Mouse (Mus musculus) midbrain, embryonic 13.5 days (tissue): Measurements from ENCODE around the gene Tmem150b. TPM values are rescaled to one million over a fixed set of nuclear protein-coding genes. Genes with fewer than 3 reads are reported as not detected.

ENCODE experiments used
- ATAC-seq: fragments of 200-750 bp; cut with Nextera tagmentation; 2 replicates; pipeline ENCODE4 v1.8.0; 2017; ENCODE audit warnings: mild to moderate bottlenecking, moderate TSS enrichment, moderate library complexity
- H3K27ac ChIP-seq: fragments of 300-500 bp; sonication (generic); 2 replicates; pipeline ENCODE4 v1.5.1; 2015; ENCODE audit warnings: inconsistent platforms, mild to moderate bottlenecking, moderate library complexity
- H3K27me3 ChIP-seq: fragments of 300-500 bp; sonication (generic); 2 replicates; pipeline ENCODE4 v1.6.1; 2015; ENCODE audit warnings: mild to moderate bottlenecking, inconsistent platforms
- H3K36me3 ChIP-seq: fragments of 300-500 bp; sonication (generic); 2 replicates; pipeline ENCODE4 v1.6.1; 2015; ENCODE audit warnings: mild to moderate bottlenecking, inconsistent platforms
- H3K4me1 ChIP-seq: fragments of 300-500 bp; sonication (generic); replicated peaks from 2 replicates; pipeline ENCODE4 v1.6.1; 2015; ENCODE audit warnings: inconsistent platforms
- H3K4me2 ChIP-seq: fragments of 300-500 bp; sonication (generic); replicated peaks from 2 replicates; pipeline ENCODE4 v1.6.1; 2015; ENCODE audit warnings: moderate library complexity, mild to moderate bottlenecking, inconsistent platforms
- H3K4me3 ChIP-seq: fragments of 300-500 bp; sonication (generic); replicated peaks from 2 replicates; pipeline ENCODE4 v1.5.1; 2015; ENCODE audit warnings: mild to moderate bottlenecking, inconsistent platforms
- H3K9ac ChIP-seq: fragments of 300-500 bp; sonication (generic); replicated peaks from 2 replicates; pipeline ENCODE4 v1.6.1; 2015; ENCODE audit warnings: mild to moderate bottlenecking, inconsistent platforms
- H3K9me3 ChIP-seq: fragments of 300-500 bp; sonication (generic); 2 replicates; pipeline ENCODE4 v1.6.1; 2016; ENCODE audit warnings: mild to moderate bottlenecking, inconsistent platforms
- WGBS: fragments of 180-500 bp; shearing (Covaris S2); methylation state at CpG from one replicate; pipeline ENCODE4 v1.1.7; 2015; 5-methylcytosine and 5-hydroxymethylcytosine counted together
- polyA plus RNA-seq: library from polyadenylated mRNA; unstranded; fragments of >200 nt; fragmentation: Nextera tagmentation; extraction: Ambion mirVana; gene quantifications from 2 replicates; pipeline ENCODE4 v1.2.1, GENCODE M21; 2015

Tmem150b gene
- polyA plus RNA-seq, 1 experiment from 2014 or later, result 0.22 TPM

DNA sequence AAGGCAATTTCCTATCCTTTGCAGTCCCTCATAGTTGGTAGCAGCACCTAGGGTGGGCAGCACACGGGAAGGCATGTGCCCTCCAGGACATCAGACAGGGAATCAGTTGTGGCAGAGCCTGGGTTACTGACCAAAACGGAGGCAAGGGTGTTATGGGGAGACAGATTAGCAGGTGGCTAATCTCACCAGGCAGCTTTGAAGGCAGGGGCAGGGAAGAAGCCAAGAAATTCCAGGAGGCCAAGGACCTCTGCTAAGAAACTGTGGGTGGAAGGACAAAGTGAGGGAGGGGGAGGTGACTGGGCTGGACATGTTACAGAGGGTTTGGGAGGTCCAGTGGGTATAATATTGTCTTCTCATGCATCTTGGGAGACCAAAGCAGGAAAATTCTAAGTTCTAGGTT lies 18.3 kb upstream of the Tmem150b start:
- Histone ChIP-seq H3K4me3 (no peak overlapping the region), H3K4me2 (no peak overlapping the region), H3K9me3 (no peaks in the 10 kb centered on the region), H3K9ac (peak overlapping the region; percentile 92; the same call in 1 of the 2 replicates), H3K36me3 (peaks cover 34% of the 10 kb centered on the region), H3K4me1 (peaks cover 49% of the 10 kb centered on the region), H3K27me3 (no peaks in the 10 kb centered on the region), H3K27ac (no peak overlapping the region)
- 75% methylated on average over 2 of the region's 2 CpGs for WGBS
- ATAC-seq, result no peak

DNA sequence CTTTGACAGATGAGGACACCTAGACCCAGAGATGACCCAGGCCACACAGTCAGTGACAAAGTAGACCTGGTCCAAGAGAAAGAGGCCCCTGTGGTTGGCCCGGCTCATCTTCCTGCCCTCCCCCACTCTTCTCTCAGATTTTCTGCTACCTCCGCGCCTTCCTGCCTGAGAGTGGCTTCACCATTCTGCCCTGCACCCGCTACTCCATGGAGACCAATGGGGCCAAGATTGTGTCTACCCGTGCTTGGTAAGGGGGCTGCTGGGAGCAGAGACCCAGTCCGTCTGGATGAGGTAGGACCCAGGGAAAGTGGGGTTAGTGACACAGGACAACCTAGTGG lies 17.4 kb upstream of the Tmem150b start:
- no peak overlapping the region for H3K27ac ChIP-seq
- no peaks in the 10 kb centered on the region for H3K27me3 ChIP-seq
- peak overlapping the region; percentile 92; the same call in 1 of the 2 replicates for H3K9ac ChIP-seq
- no peaks in the 10 kb centered on the region for H3K9me3 ChIP-seq
- no peak for ATAC-seq
- H3K4me2 ChIP-seq, result peak overlapping the region; percentile 88
- peaks cover 50% of the 10 kb centered on the region for H3K4me1 ChIP-seq
- no peak overlapping the region for H3K4me3 ChIP-seq
- peaks cover 34% of the 10 kb centered on the region for H3K36me3 ChIP-seq
- 90% methylated on average over 6 of the region's 6 CpGs for WGBS

DNA sequence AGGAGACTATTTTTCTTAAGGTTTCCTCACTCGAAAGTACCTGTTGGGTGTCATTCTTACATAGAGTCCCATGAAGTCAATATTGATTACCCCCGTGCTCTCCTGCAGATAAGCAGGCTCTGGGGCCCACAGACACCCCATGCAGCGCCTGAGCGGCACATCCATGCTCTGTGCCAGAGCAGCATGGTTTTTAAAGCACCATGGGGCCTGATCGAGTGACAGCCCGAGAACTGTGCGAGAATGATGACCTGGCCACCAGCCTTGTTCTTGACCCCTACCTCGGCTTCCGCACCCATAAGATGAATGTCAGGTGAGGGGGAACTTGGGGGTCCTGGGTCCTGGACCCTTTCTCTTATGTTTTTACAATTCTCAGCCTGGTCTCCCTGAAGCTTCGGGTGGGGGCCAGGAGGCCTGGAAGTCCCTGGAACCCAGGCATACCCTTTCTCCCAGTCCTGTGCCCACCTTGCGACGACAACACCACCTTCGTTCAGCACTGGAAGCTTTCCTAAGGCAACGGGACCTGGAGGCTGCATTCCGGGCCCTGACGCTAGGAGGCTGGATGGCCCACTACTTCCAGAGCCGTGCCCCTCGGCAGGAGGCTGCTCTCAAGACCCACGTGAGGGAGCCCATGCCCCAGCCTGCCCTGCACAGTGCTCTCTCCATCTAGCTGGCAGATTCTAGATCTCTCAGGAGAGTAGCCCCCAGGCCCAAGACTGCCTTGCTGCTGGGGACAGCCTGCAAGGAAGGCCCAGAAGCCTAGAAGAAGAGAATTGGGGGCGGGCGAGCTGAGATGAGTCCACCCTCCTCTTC lies 16.8 kb upstream of the Tmem150b start:
- peak overlapping the region; percentile 88 for H3K4me2 ChIP-seq
- H3K27me3 ChIP-seq, result no peaks in the 10 kb centered on the region
- no peaks in the 10 kb centered on the region for H3K9me3 ChIP-seq
- H3K4me3 ChIP-seq, result peak overlapping the region; percentile 78
- peak overlapping the region; percentile 92 for H3K9ac ChIP-seq
- peaks cover 31% of the 10 kb centered on the region for H3K36me3 ChIP-seq
- peaks cover 47% of the 10 kb centered on the region for H3K4me1 ChIP-seq
- ATAC-seq, result no peak
- peak overlapping the region; percentile 97 for H3K27ac ChIP-seq
- WGBS, result 75% methylated on average over 21 of the region's 21 CpGs

DNA sequence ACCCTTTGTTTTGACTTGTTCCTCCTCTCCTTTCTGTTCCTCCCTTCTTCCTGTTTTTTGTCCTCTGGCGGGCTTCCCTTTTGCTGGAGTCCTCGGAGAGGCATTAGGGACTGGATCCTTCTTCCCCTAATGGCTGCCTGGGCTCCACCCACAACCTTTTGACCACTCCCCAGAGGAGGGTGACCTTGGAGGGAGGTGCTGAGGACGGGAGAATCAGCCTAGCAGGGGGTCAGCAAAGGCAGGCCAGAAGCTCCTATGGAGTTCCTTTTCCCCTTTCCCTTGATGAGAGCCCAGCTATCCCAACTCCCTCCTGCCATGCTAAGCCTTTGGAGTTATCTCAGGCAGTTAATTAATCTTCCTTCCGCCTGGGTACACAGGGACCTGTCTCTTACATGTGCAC lies 16.1 kb upstream of the Tmem150b start:
- Histone ChIP-seq H3K36me3 (peaks cover 23% of the 10 kb centered on the region), H3K9ac (peak overlapping the region; percentile 92), H3K4me2 (peak overlapping the region; percentile 88), H3K4me3 (peak overlapping the region; percentile 78), H3K27ac (peak overlapping the region; percentile 97), H3K27me3 (no peaks in the 10 kb centered on the region), H3K9me3 (no peaks in the 10 kb centered on the region), H3K4me1 (peaks cover 44% of the 10 kb centered on the region)
- no peak for ATAC-seq
- WGBS, result 5% methylated on average over 4 of the region's 4 CpGs

DNA sequence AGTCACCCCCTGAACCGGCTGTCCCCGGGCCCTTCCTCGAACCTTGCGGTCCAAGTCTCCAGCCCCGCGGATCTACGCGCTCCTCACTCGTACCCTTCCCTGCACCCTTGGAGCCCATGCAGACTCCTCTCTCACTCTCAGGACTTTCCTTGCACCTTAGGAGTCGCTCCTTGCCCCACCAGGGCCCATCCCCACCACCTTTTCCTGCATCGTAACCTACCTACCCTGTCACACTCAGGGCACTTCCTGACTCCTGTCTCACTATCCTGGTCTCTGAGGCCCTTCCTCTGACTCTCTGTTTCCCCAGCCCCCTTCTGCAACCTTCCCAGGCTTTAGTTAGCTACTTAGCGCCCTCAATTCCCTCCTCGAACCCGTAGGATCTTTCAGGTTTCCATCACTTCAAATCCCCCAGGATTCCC lies 15.3 kb upstream of the Tmem150b start:
- Histone ChIP-seq H3K9me3 (no peaks in the 10 kb centered on the region), H3K27ac (peak overlapping the region; percentile 97), H3K4me1 (peaks cover 44% of the 10 kb centered on the region), H3K9ac (peak overlapping the region; percentile 92), H3K27me3 (no peaks in the 10 kb centered on the region), H3K36me3 (peaks cover 15% of the 10 kb centered on the region), H3K4me3 (peak overlapping the region; percentile 78), H3K4me2 (peak overlapping the region; percentile 88)
- peak; percentile 55; the same call in 1 of the 2 replicates for ATAC-seq
- 1% methylated on average over 14 of the region's 14 CpGs for WGBS

DNA sequence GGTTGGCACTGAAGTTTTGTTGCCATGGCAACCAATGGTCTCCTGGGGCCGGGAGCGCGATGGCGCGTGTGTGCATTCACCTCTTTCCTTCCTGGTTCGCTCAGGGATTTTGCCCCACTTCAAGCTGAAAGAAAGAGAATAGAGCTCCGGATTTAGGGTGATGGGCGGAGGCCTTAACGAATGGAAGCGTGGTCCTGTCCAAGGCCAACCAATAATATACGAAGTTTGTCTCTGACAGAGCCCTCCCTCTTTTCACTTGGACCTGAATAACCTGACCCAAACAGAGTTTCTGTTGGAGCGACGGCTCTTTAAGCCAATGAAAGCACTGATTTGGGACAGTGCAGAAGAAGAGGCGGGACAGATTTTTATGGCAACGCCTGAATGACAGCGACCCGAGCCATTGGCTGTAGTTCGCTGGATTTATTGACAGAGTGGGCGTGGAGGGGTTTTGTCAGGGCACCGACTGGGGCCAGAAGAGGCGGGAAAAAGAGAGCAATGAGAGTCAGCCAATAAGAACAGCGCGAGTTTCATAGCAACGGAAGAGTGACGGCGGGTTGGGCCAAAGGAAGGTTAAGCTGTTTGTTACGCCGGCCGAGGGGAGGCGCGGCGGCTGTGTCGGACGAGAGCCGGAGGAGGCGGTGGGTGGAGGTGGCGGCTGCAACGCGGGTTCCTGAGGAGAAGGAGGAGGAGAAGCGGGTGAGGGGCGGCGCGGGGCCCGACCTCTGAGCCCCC lies 14.7 kb upstream of the Tmem150b start, which contains the start of gene Kmt5c:
Gene Kmt5c, plus strand, starts transcription at position 572 of the 732 bp plus-strand sequence.
- H3K36me3 ChIP-seq, result peaks cover 12% of the 10 kb centered on the region
- peak within 1 kb of the TSS; percentile 78 for H3K4me3 ChIP-seq
- H3K4me1 ChIP-seq, result peaks cover 44% of the 10 kb centered on the region
- ATAC-seq, result peak; percentile 98
- peak within 1 kb of the TSS; percentile 97 for H3K27ac ChIP-seq
- H3K9me3 ChIP-seq, result no peaks in the 10 kb centered on the region
- WGBS, result under 1% methylated on average over 41 of the region's 44 CpGs
- peak within 1 kb of the TSS; percentile 92 for H3K9ac ChIP-seq
- H3K4me2 ChIP-seq, result peak within 1 kb of the TSS; percentile 88
- H3K27me3 ChIP-seq, result no peaks in the 10 kb centered on the region

DNA sequence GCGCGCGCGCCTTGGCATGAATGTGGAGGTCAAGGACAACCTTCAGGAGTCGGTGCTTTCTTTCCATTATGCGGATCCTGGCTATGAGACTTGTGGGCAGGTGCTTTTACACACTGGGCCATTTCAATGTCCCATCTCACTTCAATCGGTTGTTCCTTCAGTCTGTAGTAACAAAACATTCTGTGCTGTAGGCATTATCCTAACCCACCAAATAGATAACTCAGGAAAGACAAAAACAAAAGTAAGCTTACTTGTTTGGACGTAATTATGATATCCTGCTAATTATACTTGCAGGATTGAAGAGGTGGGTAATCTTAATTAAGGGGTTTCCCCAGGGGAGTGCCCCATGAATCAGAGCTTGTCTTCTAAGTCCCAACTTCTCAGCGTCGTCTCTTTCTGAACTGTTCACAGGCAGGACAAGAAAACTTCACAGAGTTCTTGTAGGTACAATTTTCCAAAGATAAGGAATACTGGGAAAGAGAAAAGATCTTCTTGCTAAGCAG lies 14.0 kb upstream of the Tmem150b start:
- Histone ChIP-seq H3K27ac (peak overlapping the region; percentile 78), H3K9ac (no peak overlapping the region; the same call in 1 of the 2 replicates), H3K4me2 (peak overlapping the region; percentile 59), H3K4me1 (peaks cover 44% of the 10 kb centered on the region), H3K4me3 (peak overlapping the region; percentile 34), H3K36me3 (peaks cover 7% of the 10 kb centered on the region; the same call in 1 of the 2 replicates), H3K9me3 (no peaks in the 10 kb centered on the region), H3K27me3 (no peaks in the 10 kb centered on the region)
- whole genome bisulfite sequencing, result 39% methylated on average over 10 of the region's 10 CpGs
- no peak for ATAC-seq

DNA sequence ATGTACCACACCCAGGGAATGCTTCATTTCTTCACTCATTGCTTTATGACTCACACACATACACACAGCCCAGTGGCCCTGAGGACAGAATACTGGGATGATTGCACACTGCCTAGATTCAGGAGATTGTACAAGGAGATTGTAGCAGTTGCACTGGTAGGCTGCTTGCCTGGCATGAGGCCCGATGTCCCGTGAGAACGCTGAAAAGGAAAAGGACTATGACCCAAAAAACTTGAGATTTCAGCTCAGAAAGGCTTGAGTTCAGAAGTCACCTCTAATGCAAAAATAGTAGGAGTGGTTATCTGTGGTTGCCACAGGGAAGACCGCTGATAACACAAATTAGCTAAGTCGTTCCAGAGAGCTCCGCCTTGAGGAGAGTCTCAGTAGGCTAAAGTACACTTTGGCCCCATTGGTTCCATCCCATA lies 7.9 kb upstream of the Tmem150b start:
- Histone ChIP-seq H3K36me3 (no peaks in the 10 kb centered on the region), H3K4me3 (no peak overlapping the region), H3K9me3 (0 out of 2 replicates have a peak, but pooled peaks cover 2% of the 10 kb centered on the region), H3K27ac (no peak overlapping the region), H3K4me2 (no peak overlapping the region), H3K4me1 (no peaks in the 10 kb centered on the region), H3K9ac (no peak overlapping the region), H3K27me3 (no peaks in the 10 kb centered on the region)
- 80% methylated on average over 6 of the region's 6 CpGs for WGBS
- no peak for ATAC-seq

DNA sequence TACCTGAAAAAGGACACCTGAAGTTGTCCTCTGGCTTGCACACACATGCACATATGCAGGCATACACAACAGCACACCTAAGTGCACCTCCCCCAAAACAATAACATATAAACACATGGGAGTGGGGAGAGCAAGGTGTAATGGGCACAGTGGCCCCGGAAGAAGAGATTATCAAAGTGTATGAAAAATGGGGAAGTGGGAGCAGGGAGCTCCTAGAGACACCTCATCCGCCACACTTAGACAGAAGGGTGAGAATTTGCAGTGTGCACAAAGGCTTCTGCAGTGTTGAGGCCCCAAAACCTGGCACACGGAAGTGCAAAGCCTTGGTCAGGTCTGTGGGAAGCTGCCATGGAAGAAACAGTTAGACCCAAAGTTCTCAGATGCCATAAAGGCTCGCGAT lies 6.0 kb upstream of the Tmem150b start:
- no peaks in the 10 kb centered on the region for H3K4me1 ChIP-seq
- no peak overlapping the region for H3K27ac ChIP-seq
- H3K4me3 ChIP-seq, result no peak overlapping the region
- no peaks in the 10 kb centered on the region for H3K27me3 ChIP-seq
- no peaks in the 10 kb centered on the region for H3K36me3 ChIP-seq
- H3K9me3 ChIP-seq, result 0 out of 2 replicates have a peak, but pooled peaks cover 2% of the 10 kb centered on the region
- 86% methylated on average over 5 of the region's 5 CpGs for WGBS
- no peak for ATAC-seq
- H3K9ac ChIP-seq, result no peak overlapping the region
- H3K4me2 ChIP-seq, result no peak overlapping the region

DNA sequence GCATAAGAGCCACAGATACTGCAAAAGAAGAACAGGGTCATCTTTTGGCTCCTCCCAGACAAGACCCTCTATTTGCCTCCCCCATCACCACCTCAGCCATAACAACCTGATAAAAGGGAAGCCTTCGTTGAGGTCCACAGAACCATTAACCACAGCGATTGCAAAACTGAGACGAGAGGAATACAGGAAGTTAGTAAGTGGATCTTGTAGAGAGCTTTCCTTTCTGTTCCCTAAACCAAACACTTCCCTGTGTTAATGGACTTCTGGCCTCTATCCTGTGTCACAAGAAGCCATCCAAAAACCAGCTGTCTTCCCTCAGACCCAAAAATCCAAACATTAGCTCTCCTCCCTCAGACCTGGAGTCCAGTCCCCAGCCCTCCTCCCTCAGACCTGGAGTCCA lies 690 bp downstream of the Tmem150b start:
- no peak for ATAC-seq
- H3K4me1 ChIP-seq, result no peaks in the 10 kb centered on the region
- H3K36me3 ChIP-seq, result no peaks in the 10 kb centered on the region
- no peak overlapping the region for H3K9ac ChIP-seq
- WGBS, result 73% methylated on average over 3 of the region's 3 CpGs
- no peak overlapping the region for H3K27ac ChIP-seq
- H3K9me3 ChIP-seq, result no peaks in the 10 kb centered on the region
- no peaks in the 10 kb centered on the region for H3K27me3 ChIP-seq
- no peak overlapping the region for H3K4me3 ChIP-seq
- H3K4me2 ChIP-seq, result no peak overlapping the region

DNA sequence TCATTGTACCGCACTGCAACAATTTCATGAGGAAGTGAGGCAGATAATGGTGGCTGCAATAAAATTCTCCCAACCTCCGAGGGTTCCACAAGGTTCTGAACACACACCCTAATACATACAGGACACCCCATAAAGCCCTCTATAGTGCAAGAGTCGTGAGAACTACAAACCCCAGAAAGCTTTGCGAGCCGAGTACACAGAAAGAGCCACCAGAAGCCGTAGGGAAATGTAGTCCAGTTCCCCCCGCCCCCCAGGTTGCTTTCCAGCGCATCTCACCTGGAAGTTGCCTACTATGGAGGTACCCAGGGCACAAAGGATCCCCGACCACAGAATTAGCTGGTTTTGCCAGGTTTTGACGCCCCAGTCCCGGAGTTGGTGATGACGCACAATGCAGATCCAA lies 1.5 kb downstream of the Tmem150b start:
- 0 out of 2 replicates have a peak overlapping the region, but pooled peaks have one; percentile 23 for H3K9ac ChIP-seq
- no peaks in the 10 kb centered on the region; the same call in 1 of the 2 replicates for H3K36me3 ChIP-seq
- H3K27ac ChIP-seq, result no peak overlapping the region
- H3K4me2 ChIP-seq, result peak overlapping the region; percentile 49
- ATAC-seq, result peak; percentile 84
- no peaks in the 10 kb centered on the region for H3K27me3 ChIP-seq
- peak overlapping the region; percentile 31 for H3K4me3 ChIP-seq
- WGBS, result 40% methylated on average over 12 of the region's 12 CpGs
- no peaks in the 10 kb centered on the region for H3K9me3 ChIP-seq
- no peaks in the 10 kb centered on the region for H3K4me1 ChIP-seq

DNA sequence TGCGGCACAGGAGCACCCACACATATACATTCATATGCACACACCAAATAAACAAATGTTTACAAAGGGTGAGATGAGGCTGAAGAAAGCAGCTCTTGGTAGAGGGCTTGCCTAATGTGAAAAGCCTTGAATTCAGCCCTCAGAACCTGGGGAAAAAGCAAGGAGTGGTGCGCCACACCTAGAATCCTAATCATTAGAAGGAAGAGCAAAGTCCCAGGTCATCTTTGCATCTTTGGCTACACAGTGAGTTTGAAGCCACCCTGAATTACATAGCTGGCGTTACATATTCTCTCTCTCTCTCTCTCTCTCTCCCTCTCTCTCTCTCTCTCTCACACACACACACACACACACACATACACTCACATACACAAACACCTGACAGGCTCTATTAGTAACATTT lies 5.8 kb downstream of the Tmem150b start:
- ATAC-seq, result no peak
- Histone ChIP-seq H3K4me1 (no peaks in the 10 kb centered on the region), H3K4me3 (no peak overlapping the region), H3K36me3 (peaks cover 34% of the 10 kb centered on the region), H3K9ac (no peak overlapping the region), H3K27me3 (no peaks in the 10 kb centered on the region), H3K4me2 (no peak overlapping the region), H3K27ac (no peak overlapping the region), H3K9me3 (no peaks in the 10 kb centered on the region)
- WGBS, result 97% methylated on average over 3 of the region's 3 CpGs
